Mouse (Mus musculus): ENCODE data around the gene Osbp2.

DNA sequence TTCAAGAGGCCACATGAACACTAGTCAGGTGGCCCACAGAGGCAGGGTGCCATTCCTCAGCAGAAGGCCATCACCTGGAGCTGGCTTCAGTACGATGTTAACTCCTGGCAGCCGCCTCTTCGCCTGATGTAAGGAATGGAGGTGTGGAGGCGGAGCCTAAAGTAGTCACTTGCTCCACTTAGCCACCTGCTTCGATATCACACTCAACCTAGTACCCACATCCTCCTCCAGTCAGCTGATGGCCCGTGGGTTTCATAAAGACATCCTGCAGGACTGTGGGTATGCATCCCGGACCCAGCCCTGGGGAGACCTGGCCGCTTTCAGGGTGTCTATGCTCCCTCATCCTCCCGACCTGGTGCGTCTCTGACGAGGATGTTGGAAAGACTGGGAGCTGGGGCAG is 128.0 kb downstream of the Osbp2 start:
- TF ChIP-seq POLR2AphosphoS5 (IDR thresholded peaks at IDR 0.05; ENCODE audit: insufficient replicate concordance, low read depth, low read length), result no peak
- no peak for TF ChIP-seq GATA1 (IDR thresholded peaks at IDR 0.05; ENCODE audit: borderline replicate concordance, low read length)
- TF ChIP-seq CTCF (IDR thresholded peaks at IDR 0.05; ENCODE audit: low read depth, low read length), result no peak
